Mouse (Mus musculus) olfactory bulb, adult 2 months (tissue): ENCODE data around the gene Lrrc1.

Experiments
- CTCF ChIP-seq: fragments of 200-500 bp; IDR thresholded peaks from 2 replicates; pipeline ENCODE4 v1.5.1; 2012; ENCODE audit warnings: low read depth, mild to moderate bottlenecking, low read length, moderate library complexity; ENCODE audit not compliant: insufficient read depth
- POLR2A ChIP-seq: fragments of 200-500 bp; IDR thresholded peaks from 2 replicates; pipeline ENCODE4 v1.6.1; 2012; ENCODE audit warnings: mild to moderate bottlenecking, low read depth, low read length, moderate library complexity; ENCODE audit not compliant: insufficient read depth

DNA sequence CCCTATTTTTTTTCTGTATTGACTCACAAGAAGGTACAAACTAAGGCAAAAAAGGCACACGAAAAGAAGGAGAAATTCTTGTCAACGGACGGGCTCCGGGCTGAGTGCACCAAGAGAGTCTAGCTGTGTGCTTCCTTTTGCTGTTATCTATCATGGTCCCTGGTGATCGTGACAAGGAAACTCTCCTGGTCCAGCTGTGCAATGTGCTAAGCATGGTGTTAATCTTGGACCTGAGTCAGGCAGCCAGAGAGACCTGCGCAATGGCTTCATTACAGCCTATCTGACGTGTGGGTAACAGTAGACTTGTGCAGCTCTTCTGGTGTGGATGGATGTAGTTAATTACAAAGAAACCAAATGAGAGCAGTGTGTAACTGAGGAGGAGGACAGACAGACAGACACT lies 50.4 kb downstream of the Lrrc1 start:
- no peak for TF ChIP-seq CTCF
- TF ChIP-seq POLR2A = no peak
